Mouse (Mus musculus): Measurements from ENCODE around the gene Aipl1. TPM values are rescaled to one million over a fixed set of nuclear protein-coding genes. Genes with fewer than 3 reads are reported as not detected.

Gene Aipl1
- polyA plus RNA-seq, 1 experiment from 2014 or later: 0.16 TPM

- Histone ChIP-seq H3K27me3 (replicated peaks; ENCODE audit: control insufficient read depth, insufficient read depth, low read length) (peaks cover 3% of the 10 kb centered on the region; the same call in 1 of the 2 replicates), H3K27ac (ENCODE audit: low read depth, low read length) (no peak overlapping the region), H3K36me3 (ENCODE audit: control insufficient read depth, insufficient read depth, low read length) (no peaks in the 10 kb centered on the region), H3K9ac (ENCODE audit: low read depth, low read length) (no peak overlapping the region), H3K4me1 (replicated peaks; ENCODE audit: control insufficient read depth, insufficient read depth, low read length) (0 out of 2 replicates have a peak, but pooled peaks cover under 1% of the 10 kb centered on the region), H3K9me3 (ENCODE audit: control insufficient read depth, low read length) (no peaks in the 10 kb centered on the region), H3K4me2 (no peak overlapping the region), H3K4me3 (ENCODE audit: low read depth, low read length) (no peak overlapping the region)
- no peak for DNase-seq (ENCODE audit: low spot score)
- 74% methylated on average over 13 of the region's 13 CpGs for WGBS
- ATAC-seq (replicated peaks; ENCODE audit: low FRiP score): no peak
These were observed 20.6 kb downstream of the Aipl1 start for GRCm38 (mm10) chr11:72016518-72017252.

GRCm38 (mm10) chr11:72014674-72015073 is 22.6 kb downstream of the Aipl1 start:
- no peak for ATAC-seq (replicated peaks; ENCODE audit: low FRiP score)
- H3K4me1 ChIP-seq (replicated peaks; ENCODE audit: control insufficient read depth, insufficient read depth, low read length): peaks cover 4% of the 10 kb centered on the region; the same call in 1 of the 2 replicates
- H3K4me2 ChIP-seq: no peak overlapping the region
- no peak overlapping the region for H3K9ac ChIP-seq (ENCODE audit: low read depth, low read length)
- H3K4me3 ChIP-seq (ENCODE audit: low read depth, low read length): no peak overlapping the region
- no peaks in the 10 kb centered on the region for H3K9me3 ChIP-seq (ENCODE audit: control insufficient read depth, low read length)
- H3K27ac ChIP-seq (ENCODE audit: low read depth, low read length): no peak overlapping the region
- 79% methylated on average over 4 of the region's 4 CpGs for WGBS
- H3K36me3 ChIP-seq (ENCODE audit: control insufficient read depth, insufficient read depth, low read length): no peaks in the 10 kb centered on the region
- DNase-seq (ENCODE audit: low spot score): no peak
- peaks cover 3% of the 10 kb centered on the region for H3K27me3 ChIP-seq (replicated peaks; ENCODE audit: control insufficient read depth, insufficient read depth, low read length)

- no peaks in the 10 kb centered on the region for H3K9me3 ChIP-seq (ENCODE audit: control insufficient read depth, low read length)
- no peak overlapping the region for H3K27ac ChIP-seq (ENCODE audit: low read depth, low read length)
- no peak overlapping the region for H3K9ac ChIP-seq (ENCODE audit: low read depth, low read length)
- 74% methylated on average over 1 of the region's 1 CpGs for WGBS
- H3K27me3 ChIP-seq (replicated peaks; ENCODE audit: control insufficient read depth, insufficient read depth, low read length): peaks cover 3% of the 10 kb centered on the region
- no peak overlapping the region for H3K4me3 ChIP-seq (ENCODE audit: low read depth, low read length)
- H3K36me3 ChIP-seq (ENCODE audit: control insufficient read depth, insufficient read depth, low read length): no peaks in the 10 kb centered on the region
- ATAC-seq (replicated peaks; ENCODE audit: low FRiP score) (no peak), DNase-seq (ENCODE audit: low spot score) (no peak)
- H3K4me1 ChIP-seq (replicated peaks; ENCODE audit: control insufficient read depth, insufficient read depth, low read length): peaks cover 4% of the 10 kb centered on the region; the same call in 1 of the 2 replicates
- H3K4me2 ChIP-seq: no peak overlapping the region
These were observed 25.4 kb downstream of the Aipl1 start for GRCm38 (mm10) chr11:72011955-72012354.

- no peak overlapping the region for H3K4me2 ChIP-seq
- no peak for ATAC-seq (replicated peaks; ENCODE audit: low FRiP score)
- 49% methylated on average over 9 of the region's 9 CpGs for WGBS
- no peak overlapping the region for H3K27ac ChIP-seq (ENCODE audit: low read depth, low read length)
- peaks cover 3% of the 10 kb centered on the region for H3K27me3 ChIP-seq (replicated peaks; ENCODE audit: control insufficient read depth, insufficient read depth, low read length)
- H3K4me1 ChIP-seq (replicated peaks; ENCODE audit: control insufficient read depth, insufficient read depth, low read length): peaks cover 4% of the 10 kb centered on the region; the same call in 1 of the 2 replicates
- DNase-seq (ENCODE audit: low spot score): no peak
- H3K9me3 ChIP-seq (ENCODE audit: control insufficient read depth, low read length): no peaks in the 10 kb centered on the region
- no peaks in the 10 kb centered on the region for H3K36me3 ChIP-seq (ENCODE audit: control insufficient read depth, insufficient read depth, low read length)
- no peak overlapping the region for H3K4me3 ChIP-seq (ENCODE audit: low read depth, low read length)
- no peak overlapping the region for H3K9ac ChIP-seq (ENCODE audit: low read depth, low read length)
These were observed 26.2 kb downstream of the Aipl1 start for GRCm38 (mm10) chr11:72010940-72011722.

- no peak for ATAC-seq (replicated peaks; ENCODE audit: low FRiP score)
- H3K9ac ChIP-seq (ENCODE audit: low read depth, low read length): no peak overlapping the region
- WGBS: 51% methylated on average over 5 of the region's 5 CpGs
- no peak overlapping the region for H3K4me3 ChIP-seq (ENCODE audit: low read depth, low read length)
- no peak for DNase-seq (ENCODE audit: low spot score)
- no peaks in the 10 kb centered on the region for H3K36me3 ChIP-seq (ENCODE audit: control insufficient read depth, insufficient read depth, low read length)
- H3K27me3 ChIP-seq (replicated peaks; ENCODE audit: control insufficient read depth, insufficient read depth, low read length): peaks cover 3% of the 10 kb centered on the region
- no peak overlapping the region for H3K27ac ChIP-seq (ENCODE audit: low read depth, low read length)
- H3K4me2 ChIP-seq: no peak overlapping the region
- no peaks in the 10 kb centered on the region for H3K9me3 ChIP-seq (ENCODE audit: control insufficient read depth, low read length)
- peaks cover 4% of the 10 kb centered on the region; the same call in 1 of the 2 replicates for H3K4me1 ChIP-seq (replicated peaks; ENCODE audit: control insufficient read depth, insufficient read depth, low read length)
These were observed 26.9 kb downstream of the Aipl1 start for GRCm38 (mm10) chr11:72010367-72010766.

- no peak for ATAC-seq (replicated peaks; ENCODE audit: low FRiP score)
These were observed 31.8 kb downstream of the Aipl1 start for GRCm38 (mm10) chr11:72005547-72005946.

GRCm38 (mm10) chr11:72003171-72003570 is 34.1 kb downstream of the Aipl1 start:
- 67% methylated on average over 9 of the region's 9 CpGs for WGBS
- no peak overlapping the region for H3K9ac ChIP-seq (ENCODE audit: low read depth, low read length)
- DNase-seq (ENCODE audit: low spot score) (no peak), ATAC-seq (replicated peaks; ENCODE audit: low FRiP score) (no peak)
- H3K9me3 ChIP-seq (ENCODE audit: control insufficient read depth, low read length): no peaks in the 10 kb centered on the region
- no peak overlapping the region for H3K27ac ChIP-seq (ENCODE audit: low read depth, low read length)
- H3K4me2 ChIP-seq: no peak overlapping the region
- no peak overlapping the region for H3K4me3 ChIP-seq (ENCODE audit: low read depth, low read length)
- H3K27me3 ChIP-seq (replicated peaks; ENCODE audit: control insufficient read depth, insufficient read depth, low read length): no peaks in the 10 kb centered on the region; the same call in 1 of the 2 replicates
- H3K36me3 ChIP-seq (ENCODE audit: control insufficient read depth, insufficient read depth, low read length): no peaks in the 10 kb centered on the region
- no peaks in the 10 kb centered on the region for H3K4me1 ChIP-seq (replicated peaks; ENCODE audit: control insufficient read depth, insufficient read depth, low read length)

More at GRCm38 (mm10) chr11:72005547-72005946, 31.8 kb downstream of the Aipl1 start:
- Histone ChIP-seq H3K4me2 (no peak overlapping the region), H3K27ac (ENCODE audit: low read depth, low read length) (no peak overlapping the region), H3K9ac (ENCODE audit: low read depth, low read length) (no peak overlapping the region), H3K4me1 (replicated peaks; ENCODE audit: control insufficient read depth, insufficient read depth, low read length) (peaks cover 1% of the 10 kb centered on the region; the same call in 1 of the 2 replicates), H3K4me3 (ENCODE audit: low read depth, low read length) (no peak overlapping the region), H3K27me3 (replicated peaks; ENCODE audit: control insufficient read depth, insufficient read depth, low read length) (no peaks in the 10 kb centered on the region; the same call in 1 of the 2 replicates), H3K36me3 (ENCODE audit: control insufficient read depth, insufficient read depth, low read length) (no peaks in the 10 kb centered on the region), H3K9me3 (ENCODE audit: control insufficient read depth, low read length) (no peaks in the 10 kb centered on the region)
- WGBS: 75% methylated on average over 6 of the region's 6 CpGs
- DNase-seq (ENCODE audit: low spot score): no peak

GRCm38 (mm10) chr11:72002138-72002853 is 35.0 kb downstream of the Aipl1 start:
- Histone ChIP-seq H3K27ac (ENCODE audit: low read depth, low read length) (no peak overlapping the region), H3K4me1 (replicated peaks; ENCODE audit: control insufficient read depth, insufficient read depth, low read length) (no peaks in the 10 kb centered on the region), H3K9me3 (ENCODE audit: control insufficient read depth, low read length) (no peaks in the 10 kb centered on the region), H3K36me3 (ENCODE audit: control insufficient read depth, insufficient read depth, low read length) (no peaks in the 10 kb centered on the region), H3K27me3 (replicated peaks; ENCODE audit: control insufficient read depth, insufficient read depth, low read length) (no peaks in the 10 kb centered on the region), H3K9ac (ENCODE audit: low read depth, low read length) (no peak overlapping the region), H3K4me3 (ENCODE audit: low read depth, low read length) (no peak overlapping the region), H3K4me2 (no peak overlapping the region)
- DNase-seq (ENCODE audit: low spot score) (no peak), ATAC-seq (replicated peaks; ENCODE audit: low FRiP score) (no peak)
- 43% methylated on average over 13 of the region's 13 CpGs for WGBS

Data from liver, embryonic 11.5 days (tissue).